Mouse (Mus musculus) liver, embryonic 16.5 days (tissue): ENCODE data around the gene Tectb. TPM values are rescaled to one million over a fixed set of nuclear protein-coding genes. Genes with fewer than 3 reads are reported as not detected.

ENCODE experiments used
- ATAC-seq: fragments of 200-750 bp; cut with Nextera tagmentation; 2 replicates; pipeline ENCODE4 v1.8.0; 2017; ENCODE audit warnings: low read depth, mild to moderate bottlenecking, moderate number of reproducible peaks, moderate library complexity
- H3K27ac ChIP-seq: fragments of 300-500 bp; sonication (generic); 2 replicates; pipeline ENCODE4 v1.5.1; 2014; ENCODE audit warnings: mild to moderate bottlenecking, low read length
- H3K27me3 ChIP-seq: fragments of 300-500 bp; sonication (generic); 2 replicates; pipeline ENCODE4 v1.6.1; 2014; ENCODE audit warnings: low read depth, low read length, mixed read lengths; ENCODE audit not compliant: control insufficient read depth, insufficient read depth
- H3K36me3 ChIP-seq: fragments of 300-500 bp; sonication (generic); 2 replicates; pipeline ENCODE4 v1.6.1; 2014; ENCODE audit warnings: mild to moderate bottlenecking; ENCODE audit not compliant: control insufficient read depth, insufficient read depth
- H3K4me1 ChIP-seq: fragments of 300-500 bp; sonication (generic); 2 replicates; pipeline ENCODE4 v1.6.1; 2014; ENCODE audit warnings: low read depth, low read length, mixed read lengths; ENCODE audit not compliant: control insufficient read depth
- H3K4me2 ChIP-seq: fragments of 300-500 bp; sonication (generic); 2 replicates; pipeline ENCODE4 v1.6.1; 2014; ENCODE audit warnings: low read depth, low read length, mixed read lengths
- H3K4me3 ChIP-seq: fragments of 300-500 bp; sonication (generic); 2 replicates; pipeline ENCODE4 v1.5.1; 2014; ENCODE audit warnings: low read depth, mild to moderate bottlenecking, low read length
- H3K9ac ChIP-seq: fragments of 300-500 bp; sonication (generic); 2 replicates; pipeline ENCODE4 v1.6.1; 2014; ENCODE audit warnings: low read depth, low read length
- H3K9me3 ChIP-seq: fragments of 300-500 bp; sonication (generic); replicated peaks from 2 replicates; pipeline ENCODE4 v1.6.1; 2016; ENCODE audit warnings: low read length; ENCODE audit not compliant: control insufficient read depth
- WGBS: fragments of 180-500 bp; shearing (Covaris S2); extraction: QIAGEN DNeasy Blood & Tissue Kit; methylation state at CpG from one replicate; pipeline ENCODE4 v1.1.7; 2014; ENCODE audit not compliant: insufficient replicate concordance; 5-methylcytosine and 5-hydroxymethylcytosine counted together
- polyA plus RNA-seq: library from polyadenylated mRNA; unstranded; fragments of >200 nt; fragmentation: Nextera tagmentation; extraction: Ambion mirVana; gene quantifications from 2 replicates; pipeline ENCODE4 v1.2.1, GENCODE M21; 2015

The Tectb gene
- polyA plus RNA-seq, 1 experiment from 2014 or later: 0.53 TPM

- Histone ChIP-seq H3K27me3 (no peaks in the 10 kb centered on the region), H3K9me3 (no peaks in the 10 kb centered on the region), H3K4me2 (no peak overlapping the region), H3K4me3 (no peak overlapping the region), H3K9ac (no peak overlapping the region), H3K4me1 (peaks cover 6% of the 10 kb centered on the region), H3K27ac (peak overlapping the region; percentile 76), H3K36me3 (no peaks in the 10 kb centered on the region)
- ATAC-seq: peak; percentile 85
- WGBS: 62% methylated on average over 21 of the region's 21 CpGs
These were observed 11.9 kb downstream of the Tectb start for GRCm38 (mm10) chr19:55192254-55192945.

GRCm38 (mm10) chr19:55193717-55194394 is 13.3 kb downstream of the Tectb start:
- Histone ChIP-seq H3K4me3 (no peak overlapping the region), H3K27me3 (no peaks in the 10 kb centered on the region), H3K9ac (no peak overlapping the region), H3K4me1 (peaks cover 6% of the 10 kb centered on the region), H3K9me3 (no peaks in the 10 kb centered on the region), H3K36me3 (no peaks in the 10 kb centered on the region), H3K4me2 (no peak overlapping the region), H3K27ac (peak overlapping the region; percentile 70)
- ATAC-seq: no peak
- WGBS: 58% methylated on average over 11 of the region's 11 CpGs

- Histone ChIP-seq H3K4me1 (peaks cover 6% of the 10 kb centered on the region), H3K27me3 (no peaks in the 10 kb centered on the region), H3K9ac (no peak overlapping the region), H3K4me2 (no peak overlapping the region), H3K27ac (peak overlapping the region; percentile 70), H3K36me3 (no peaks in the 10 kb centered on the region), H3K9me3 (no peaks in the 10 kb centered on the region), H3K4me3 (no peak overlapping the region)
- 57% methylated on average over 7 of the region's 7 CpGs for WGBS
- ATAC-seq: no peak
These were observed 14.1 kb downstream of the Tectb start for GRCm38 (mm10) chr19:55194520-55195170.

- WGBS: 57% methylated on average over 3 of the region's 3 CpGs
- no peaks in the 10 kb centered on the region for H3K36me3 ChIP-seq
- ATAC-seq: peak; percentile 59
- no peak overlapping the region for H3K9ac ChIP-seq
- peaks cover 6% of the 10 kb centered on the region for H3K4me1 ChIP-seq
- no peak overlapping the region for H3K4me3 ChIP-seq
- H3K27ac ChIP-seq: no peak overlapping the region
- no peaks in the 10 kb centered on the region for H3K27me3 ChIP-seq
- H3K4me2 ChIP-seq: no peak overlapping the region
- no peaks in the 10 kb centered on the region for H3K9me3 ChIP-seq
These were observed 15.0 kb downstream of the Tectb start for GRCm38 (mm10) chr19:55195574-55195973.

GRCm38 (mm10) chr19:55198303-55198702 is 17.8 kb downstream of the Tectb start:
- 28% methylated on average over 5 of the region's 5 CpGs for WGBS
- Histone ChIP-seq H3K36me3 (no peaks in the 10 kb centered on the region), H3K9ac (no peak overlapping the region), H3K4me2 (no peak overlapping the region), H3K4me3 (no peak overlapping the region), H3K27ac (no peak overlapping the region), H3K27me3 (no peaks in the 10 kb centered on the region), H3K4me1 (peaks cover 3% of the 10 kb centered on the region), H3K9me3 (no peaks in the 10 kb centered on the region)
- ATAC-seq: no peak

- no peaks in the 10 kb centered on the region for H3K9me3 ChIP-seq
- no peak overlapping the region for H3K27ac ChIP-seq
- peak; percentile 45; the same call in 1 of the 2 replicates for ATAC-seq
- WGBS: 34% methylated on average over 8 of the region's 8 CpGs
- peak overlapping the region; percentile 44 for H3K4me2 ChIP-seq
- peaks cover 9% of the 10 kb centered on the region for H3K4me1 ChIP-seq
- no peaks in the 10 kb centered on the region for H3K36me3 ChIP-seq
- no peak overlapping the region for H3K9ac ChIP-seq
- no peak overlapping the region for H3K4me3 ChIP-seq
- H3K27me3 ChIP-seq: no peaks in the 10 kb centered on the region
These were observed 26.1 kb downstream of the Tectb start for GRCm38 (mm10) chr19:55206482-55207138.

- peak; percentile 91 for ATAC-seq
- peak overlapping the region; percentile 44 for H3K4me2 ChIP-seq
- H3K27me3 ChIP-seq: no peaks in the 10 kb centered on the region
- no peaks in the 10 kb centered on the region for H3K9me3 ChIP-seq
- 18% methylated on average over 6 of the region's 6 CpGs for WGBS
- H3K4me3 ChIP-seq: no peak overlapping the region
- no peak overlapping the region for H3K27ac ChIP-seq
- H3K36me3 ChIP-seq: no peaks in the 10 kb centered on the region
- no peak overlapping the region for H3K9ac ChIP-seq
- peaks cover 9% of the 10 kb centered on the region for H3K4me1 ChIP-seq
These were observed 26.7 kb downstream of the Tectb start for GRCm38 (mm10) chr19:55207205-55207604.

GRCm38 (mm10) chr19:55207746-55208538 is 27.4 kb downstream of the Tectb start:
- Histone ChIP-seq H3K27me3 (no peaks in the 10 kb centered on the region), H3K27ac (no peak overlapping the region), H3K9me3 (no peaks in the 10 kb centered on the region), H3K4me3 (no peak overlapping the region), H3K4me2 (peak overlapping the region; percentile 44; the same call in 1 of the 2 replicates), H3K9ac (no peak overlapping the region), H3K4me1 (peaks cover 9% of the 10 kb centered on the region), H3K36me3 (no peaks in the 10 kb centered on the region)
- no peak; the same call in 1 of the 2 replicates for ATAC-seq
- 50% methylated on average over 25 of the region's 25 CpGs for WGBS
